Mouse (Mus musculus): ENCODE results near the gene Gm21981. TPM values are rescaled to one million over a fixed set of nuclear protein-coding genes. Genes with fewer than 3 reads are reported as not detected.
A peak's percentile ranks its signal among the peaks of the same experiment; 100 is the strongest.

The Gm21981 gene
- not detected in 2 replicates for total RNA-seq (2015; ENCODE audit: low replicate concordance)
- total RNA-seq (2017; ENCODE audit: low replicate concordance) = not detected in 2 replicates

GRCm38 (mm10) chr17:47694442-47694502, at the start of gene Gm21981:
Gm21981 (minus strand) TSS chr17:47694455.
- no peak for ATAC-seq (replicated peaks; ENCODE audit: low FRiP score, poor library complexity, severe bottlenecking)

- ATAC-seq (replicated peaks; ENCODE audit: low FRiP score, poor library complexity, severe bottlenecking) = no peak
Observed at GRCm38 (mm10) chr17:47742991-47743734, 48.9 kb upstream of the Gm21981 start.

DNA sequence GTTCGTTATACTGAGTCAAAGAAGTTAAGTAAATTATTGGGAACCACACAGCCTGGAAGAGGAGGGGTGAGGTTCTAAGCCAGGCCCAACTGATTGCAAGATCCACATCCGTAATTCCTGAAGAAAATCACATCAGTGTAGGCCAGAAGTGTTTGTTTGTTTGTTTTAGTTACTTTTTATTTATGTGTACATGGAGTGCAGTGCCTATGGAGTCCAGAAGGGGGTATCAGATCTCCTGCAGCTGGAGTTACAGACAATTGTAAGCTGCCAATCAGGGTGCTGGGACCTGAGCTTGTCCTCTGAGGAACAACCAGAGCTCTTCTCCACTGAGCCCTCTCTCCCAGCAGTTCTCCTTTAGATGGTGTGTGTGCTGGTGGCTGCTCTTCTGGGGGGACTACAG, 45.9 kb upstream of the Gm21981 start:
- ATAC-seq (replicated peaks; ENCODE audit: low FRiP score, poor library complexity, severe bottlenecking) = no peak

DNA sequence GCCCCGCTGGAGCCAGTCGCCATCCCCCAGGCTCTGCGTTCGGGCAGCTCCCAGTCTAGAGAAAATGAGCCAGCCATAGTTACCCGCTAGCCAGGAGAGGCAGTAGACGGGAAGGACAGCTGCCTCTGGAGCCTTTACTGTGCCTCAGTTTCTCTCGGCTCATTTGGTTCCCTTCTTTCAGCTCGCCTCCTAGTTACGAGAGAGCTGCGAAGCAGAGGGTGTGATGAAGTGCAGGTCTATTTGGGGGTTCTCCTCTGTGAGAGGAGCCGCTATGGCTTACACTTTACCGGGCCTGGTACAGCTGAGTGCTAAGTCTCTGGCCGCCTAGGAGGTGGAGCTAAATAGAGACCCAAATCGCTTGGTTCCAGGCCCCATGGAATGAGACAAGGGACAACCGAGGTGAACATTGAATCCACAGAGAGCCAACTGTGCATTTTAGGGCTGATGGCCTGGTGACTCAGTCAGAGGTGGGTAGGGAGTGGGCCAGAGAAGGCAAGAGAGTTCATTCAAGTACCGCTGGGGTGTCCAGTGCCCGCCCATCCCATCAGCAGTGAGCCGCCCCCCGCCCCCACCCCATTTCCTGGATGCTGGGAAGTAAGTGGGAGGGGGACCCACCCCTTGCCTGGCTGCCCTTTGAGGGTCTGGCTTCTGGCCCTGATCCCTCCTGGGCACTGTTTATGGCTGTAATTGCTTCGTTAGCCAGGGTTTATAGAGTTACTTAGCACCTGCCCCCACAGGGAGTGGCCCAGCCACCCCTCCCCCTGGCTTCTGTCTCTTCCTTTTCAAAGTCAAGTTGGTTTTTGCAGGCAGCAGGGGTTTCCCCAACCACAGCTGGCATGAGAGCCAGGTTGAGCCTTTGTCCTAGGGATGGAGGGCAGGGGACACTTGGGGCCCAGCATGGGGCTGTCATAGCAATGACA, 44.9 kb upstream of the Gm21981 start:
- no peak for ATAC-seq (replicated peaks; ENCODE audit: low FRiP score, poor library complexity, severe bottlenecking)

DNA sequence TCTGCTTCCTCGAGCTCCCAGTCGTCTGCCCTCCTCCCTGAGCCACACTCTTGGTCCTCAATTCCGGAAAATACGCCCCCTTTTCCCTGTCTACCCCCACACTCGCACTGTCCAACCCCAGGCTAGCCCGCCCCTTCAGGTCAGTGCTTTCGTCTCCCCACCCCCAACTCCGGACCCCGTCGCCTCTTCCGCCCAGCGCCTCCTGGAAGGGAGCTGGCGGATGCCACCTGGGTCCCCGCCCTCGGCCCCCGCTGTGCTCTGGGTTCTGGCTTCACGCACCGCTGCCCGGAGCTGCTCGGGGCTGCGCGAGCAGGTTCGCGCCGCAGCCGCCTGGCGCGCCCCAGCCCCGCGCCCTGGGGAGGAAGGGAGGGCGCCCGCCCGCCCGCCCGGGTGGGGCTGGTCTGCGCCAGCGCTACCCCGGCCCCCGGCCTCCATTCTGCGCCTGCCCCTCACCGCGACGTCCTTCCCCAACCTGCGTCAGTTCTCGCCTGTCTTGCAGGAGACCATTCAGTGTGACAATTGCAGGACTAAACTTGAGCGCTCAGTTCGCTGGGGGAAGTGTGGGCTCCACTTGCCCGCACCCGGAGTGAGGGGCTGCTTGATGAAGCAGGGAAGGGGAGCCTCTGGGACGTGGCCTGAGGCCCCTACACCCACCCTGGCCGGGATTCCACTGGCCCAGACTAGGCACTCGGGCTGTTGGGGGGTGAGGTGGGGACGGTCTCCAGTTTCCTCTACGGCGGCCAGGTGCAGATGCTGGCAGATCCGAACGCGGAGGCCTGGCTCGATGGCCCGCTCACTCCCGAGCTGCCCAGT, 44.0 kb upstream of the Gm21981 start:
- 0 out of 2 replicates have a peak, but pooled peaks have one; percentile 3 for ATAC-seq (replicated peaks; ENCODE audit: low FRiP score, poor library complexity, severe bottlenecking)

DNA sequence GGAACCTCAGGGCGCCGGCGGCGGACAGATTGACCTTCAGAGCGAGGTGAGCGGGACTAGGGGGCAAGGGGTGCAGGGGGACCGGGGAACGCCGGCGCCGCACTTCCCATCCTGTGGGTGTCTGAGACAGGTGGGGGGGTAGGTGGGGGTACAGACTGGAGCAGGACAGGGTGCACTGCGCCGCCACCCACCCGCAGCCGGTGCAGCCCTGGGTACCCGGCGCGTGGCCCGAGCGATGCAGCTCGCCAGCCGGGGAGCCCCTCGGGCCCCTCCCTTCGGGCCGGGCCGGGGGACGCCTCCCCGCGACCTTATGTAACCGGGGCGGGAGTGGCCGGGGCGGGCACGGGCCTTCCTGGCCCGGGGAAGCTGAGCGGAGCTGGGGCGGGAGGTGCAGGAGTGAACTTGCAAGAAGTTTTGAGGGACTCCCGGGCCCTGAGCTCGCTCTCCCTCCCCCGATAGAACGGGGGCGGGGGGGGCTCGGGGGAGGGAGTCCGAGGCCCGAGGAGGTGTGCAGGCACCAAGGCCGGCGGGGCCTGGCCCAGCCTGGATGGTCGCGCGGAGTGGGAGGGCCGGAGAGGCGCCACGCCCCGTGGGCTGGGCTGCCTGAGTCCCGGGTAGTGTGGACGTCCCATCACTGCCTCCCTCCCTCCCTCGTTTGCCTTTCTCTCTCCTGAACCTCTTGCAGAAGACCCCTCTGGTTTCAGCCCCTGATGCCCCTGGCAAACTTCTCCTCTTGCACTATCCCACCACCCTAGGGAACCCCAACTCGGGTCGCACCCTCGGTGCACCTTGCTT, 43.2 kb upstream of the Gm21981 start:
- 0 out of 2 replicates have a peak, but pooled peaks have one; percentile 50 for ATAC-seq (replicated peaks; ENCODE audit: low FRiP score, poor library complexity, severe bottlenecking)

GRCm38 (mm10) chr17:47736856-47737255, 42.6 kb upstream of the Gm21981 start, which contains the start of gene Tfeb:
Tfeb (plus strand) TSS chr17:47737030.
- ATAC-seq (replicated peaks; ENCODE audit: low FRiP score, poor library complexity, severe bottlenecking) = peak; percentile 91

- no peak for ATAC-seq (replicated peaks; ENCODE audit: low FRiP score, poor library complexity, severe bottlenecking)
Observed at GRCm38 (mm10) chr17:47735553-47736100, 41.4 kb upstream of the Gm21981 start.

DNA sequence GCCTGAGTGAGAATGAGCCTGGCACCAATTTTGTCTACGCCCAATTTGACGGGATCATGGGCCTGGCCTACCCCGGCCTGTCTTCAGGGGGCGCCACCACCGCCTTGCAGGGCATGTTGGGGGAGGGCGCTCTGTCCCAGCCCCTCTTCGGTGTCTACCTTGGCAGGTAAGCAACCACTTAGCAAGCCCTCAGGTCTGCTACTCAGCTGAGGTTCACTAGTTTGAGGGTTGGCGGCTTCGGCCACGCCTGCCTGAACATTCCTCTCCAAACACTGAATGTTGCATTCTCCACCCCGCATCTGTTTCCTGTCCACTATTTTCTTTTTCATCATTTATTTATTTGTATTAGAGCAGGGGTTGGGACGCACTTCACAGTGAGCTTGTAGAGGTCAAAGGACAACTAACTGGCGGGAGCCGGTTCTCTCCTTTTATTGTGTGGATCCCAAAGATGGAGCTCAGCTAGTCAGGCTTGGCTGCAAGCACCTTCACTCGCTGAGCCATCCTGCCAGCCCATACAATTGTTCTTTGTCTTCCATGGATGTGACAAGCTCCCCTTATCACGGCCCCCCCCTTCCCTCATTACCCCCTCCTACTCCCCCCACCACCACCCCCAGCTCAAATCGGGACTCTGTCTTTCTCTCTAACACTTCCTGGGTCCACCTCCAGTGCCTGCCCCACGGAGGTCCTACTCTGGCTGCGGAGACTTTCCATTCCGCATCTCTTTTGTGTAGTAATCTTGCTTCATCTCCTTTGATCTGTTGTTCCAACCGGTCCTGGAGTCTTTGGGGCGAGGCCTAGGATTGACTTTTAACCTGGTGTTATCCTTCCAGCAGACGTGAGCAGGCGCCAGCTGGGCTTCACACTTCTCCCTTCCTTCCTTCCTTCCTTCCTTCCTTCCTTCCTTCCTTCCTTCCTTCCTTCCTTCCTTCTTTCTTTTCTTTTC, 36.6 kb upstream of the Gm21981 start:
- ATAC-seq (replicated peaks; ENCODE audit: low FRiP score, poor library complexity, severe bottlenecking) = no peak

DNA sequence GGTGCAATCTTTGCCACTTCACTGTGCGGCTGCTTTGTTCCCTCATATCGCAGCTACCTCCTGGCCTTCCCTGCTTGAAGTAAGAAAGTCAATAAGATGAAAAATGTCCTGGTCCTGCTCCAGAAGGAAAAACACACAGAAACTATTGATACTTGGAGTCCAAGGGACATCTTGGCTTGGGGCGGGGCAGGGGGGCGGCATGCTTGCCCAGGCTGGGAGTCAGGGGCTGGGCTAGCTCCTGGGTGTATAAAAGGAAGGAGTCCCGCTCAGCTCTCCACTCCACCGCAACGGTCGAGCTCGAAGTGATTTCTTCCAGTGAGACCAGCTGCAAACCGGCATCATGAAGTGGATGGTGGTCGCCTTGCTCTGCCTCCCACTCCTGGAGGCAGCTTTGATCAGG, 32.3 kb upstream of the Gm21981 start, which contains the start of gene Pgc:
Gene Pgc (plus strand): TSS at position 277 of the 400 bp plus-strand sequence.
- no peak for ATAC-seq (replicated peaks; ENCODE audit: low FRiP score, poor library complexity, severe bottlenecking)

DNA sequence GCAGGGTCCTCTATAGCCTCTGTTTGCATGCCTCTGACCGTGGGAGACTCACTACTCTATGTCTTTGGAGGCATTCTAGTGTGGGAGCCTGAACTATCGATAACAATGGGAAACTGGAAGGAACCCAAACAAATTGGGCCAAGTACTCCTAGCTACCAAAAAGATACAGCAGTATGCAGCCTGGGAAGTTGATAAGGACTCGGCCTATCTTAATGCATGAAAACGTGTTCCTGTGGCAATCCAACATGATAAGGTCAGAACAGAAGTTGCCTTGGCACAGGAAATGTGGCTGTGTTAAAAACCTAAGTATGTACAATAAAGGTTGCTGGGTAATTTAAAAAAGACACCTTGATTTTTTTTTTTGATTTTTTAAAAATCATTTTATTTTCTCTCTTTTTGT, 26.9 kb upstream of the Gm21981 start:
- ATAC-seq (replicated peaks; ENCODE audit: low FRiP score, poor library complexity, severe bottlenecking) = no peak

DNA sequence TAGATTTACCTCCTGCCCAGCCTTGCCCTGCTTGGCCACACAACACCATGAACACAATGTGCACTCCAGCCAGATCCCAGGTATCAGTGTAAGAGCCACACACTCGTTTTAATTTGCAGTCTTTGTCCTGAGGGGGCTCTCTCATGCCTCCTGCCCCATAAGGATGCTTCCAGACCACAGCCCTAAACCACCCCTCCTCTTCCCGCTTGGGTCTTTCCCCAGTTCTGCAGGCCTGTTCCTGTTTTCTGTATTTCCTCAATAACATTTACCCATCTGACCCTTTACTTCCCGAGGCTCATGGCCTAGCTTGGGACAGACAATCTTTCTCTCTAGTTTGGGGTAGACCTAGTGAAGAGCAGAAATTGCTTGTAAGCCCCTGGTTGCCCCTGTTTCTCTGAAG, 20.8 kb upstream of the Gm21981 start:
- no peak for ATAC-seq (replicated peaks; ENCODE audit: low FRiP score, poor library complexity, severe bottlenecking)

DNA sequence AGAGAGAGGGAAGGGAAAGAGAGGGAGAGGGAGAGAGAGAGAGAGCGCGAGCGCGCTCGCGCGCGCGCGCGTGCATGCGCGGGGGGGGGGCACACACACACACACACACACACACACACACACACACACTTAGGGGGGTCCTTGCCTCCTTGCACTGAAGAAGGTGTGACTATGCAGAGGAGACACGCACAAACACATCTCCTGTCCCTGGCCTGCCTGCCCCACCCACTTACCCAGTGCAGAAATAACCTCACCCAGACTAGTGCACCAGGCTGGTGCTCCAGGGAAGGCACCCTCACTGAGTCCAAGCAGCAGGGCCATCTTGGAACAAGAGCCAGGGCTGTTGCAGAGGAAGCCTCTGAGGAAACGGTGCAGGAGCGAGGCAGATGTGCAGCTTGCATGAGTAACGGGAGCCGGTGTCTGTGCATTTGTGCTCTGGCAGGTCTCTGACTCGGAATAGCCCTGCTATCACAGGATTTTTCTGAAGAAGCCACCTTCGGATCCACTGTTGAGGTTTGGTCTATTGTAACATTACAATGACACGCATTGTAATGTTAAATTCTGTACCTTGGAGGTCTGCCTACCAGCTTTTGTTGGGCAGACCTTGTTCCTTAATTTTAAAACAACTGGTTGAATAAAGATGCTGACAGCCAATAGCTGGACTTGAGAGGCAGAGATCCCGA, 18.8 kb upstream of the Gm21981 start:
- no peak for ATAC-seq (replicated peaks; ENCODE audit: low FRiP score, poor library complexity, severe bottlenecking)

GRCm38 (mm10) chr17:47711883-47712282, 17.6 kb upstream of the Gm21981 start:
- no peak for ATAC-seq (replicated peaks; ENCODE audit: low FRiP score, poor library complexity, severe bottlenecking)

DNA sequence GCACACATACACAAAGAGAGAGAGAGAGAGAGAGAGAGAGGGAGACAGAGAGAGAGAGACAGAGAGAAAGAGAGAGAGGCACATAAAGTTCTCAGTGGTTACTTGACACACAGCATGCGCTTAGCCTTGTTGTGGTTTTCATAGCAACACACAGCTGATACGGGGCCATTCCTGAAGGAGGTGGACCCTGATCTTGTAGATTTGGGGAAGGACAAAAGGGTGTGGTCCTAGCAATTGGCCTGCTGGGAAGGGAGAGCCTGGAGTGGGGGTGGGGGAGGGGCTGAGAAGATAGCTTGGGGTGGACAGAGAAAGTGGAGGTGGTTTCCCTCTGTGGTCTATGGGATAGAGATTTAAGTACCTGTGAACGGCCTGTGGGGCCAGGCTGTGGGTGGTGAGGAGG, 15.8 kb upstream of the Gm21981 start:
- no peak for ATAC-seq (replicated peaks; ENCODE audit: low FRiP score, poor library complexity, severe bottlenecking)

DNA sequence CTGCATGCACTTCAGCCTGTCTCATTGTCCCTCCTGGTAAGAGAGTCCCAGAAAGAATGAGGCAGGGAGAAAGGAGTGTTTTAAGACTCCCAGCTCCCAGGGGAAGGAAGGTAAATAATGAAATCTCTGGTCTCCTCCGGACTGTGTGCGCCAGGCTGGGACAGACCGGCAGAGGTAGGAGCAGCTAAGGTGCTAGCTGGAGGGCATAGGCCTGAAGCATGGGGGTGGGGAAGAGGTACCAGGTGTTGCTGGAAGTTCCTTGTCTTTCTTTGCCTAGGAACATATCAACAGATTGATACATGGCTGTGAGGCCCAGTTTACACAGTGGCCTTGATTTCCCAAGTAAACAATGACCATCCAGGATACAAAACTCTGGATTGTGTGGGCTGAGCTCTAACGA, 14.7 kb upstream of the Gm21981 start:
- ATAC-seq (replicated peaks; ENCODE audit: low FRiP score, poor library complexity, severe bottlenecking) = no peak

GRCm38 (mm10) chr17:47707961-47708360, 13.7 kb upstream of the Gm21981 start:
- no peak for ATAC-seq (replicated peaks; ENCODE audit: low FRiP score, poor library complexity, severe bottlenecking)

DNA sequence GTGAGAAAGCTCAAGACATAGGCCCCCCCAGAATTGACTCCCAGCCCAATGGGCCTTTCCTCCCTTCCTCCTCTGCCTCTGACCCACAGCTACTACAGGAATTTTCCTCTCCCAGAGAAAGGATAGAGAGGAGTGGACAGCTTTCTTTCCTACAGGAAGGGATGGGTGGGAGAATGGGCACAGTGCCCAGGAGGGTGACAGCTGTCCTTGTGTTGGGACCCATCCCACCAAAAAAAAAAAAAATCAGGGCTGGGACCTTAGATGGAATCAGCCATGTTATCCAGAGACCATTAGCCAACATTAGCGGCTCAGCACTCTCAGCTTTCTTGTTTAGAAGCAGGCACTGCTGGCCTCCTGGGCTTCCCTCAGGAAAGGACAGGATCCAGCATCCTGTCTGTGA, 11.9 kb upstream of the Gm21981 start:
- ATAC-seq (replicated peaks; ENCODE audit: low FRiP score, poor library complexity, severe bottlenecking) = no peak

All from erythroid progenitor cell, adult 5-6 weeks (primary cell).